Mouse (Mus musculus) hindbrain, embryonic 12.5 days (tissue): Measurements from ENCODE around the gene Gpr65. TPM values are rescaled to one million over a fixed set of nuclear protein-coding genes. Genes with fewer than 3 reads are reported as not detected.

Source experiments
- ATAC-seq: fragments of 200-750 bp; cut with Nextera tagmentation; 2 replicates; pipeline ENCODE4 v1.8.0; 2017; ENCODE audit warnings: moderate TSS enrichment; ENCODE audit not compliant: low FRiP score
- H3K27ac ChIP-seq: fragments of 300-500 bp; sonication (generic); 2 replicates; pipeline ENCODE4 v1.5.1; 2016; ENCODE audit warnings: mild to moderate bottlenecking
- H3K27me3 ChIP-seq: fragments of 300-500 bp; sonication (generic); 2 replicates; pipeline ENCODE4 v1.6.1; 2016; ENCODE audit warnings: mild to moderate bottlenecking
- H3K36me3 ChIP-seq: fragments of 300-500 bp; sonication (generic); 2 replicates; pipeline ENCODE4 v1.6.1; 2016; ENCODE audit warnings: mild to moderate bottlenecking
- H3K4me1 ChIP-seq: fragments of 300-500 bp; sonication (generic); 2 replicates; pipeline ENCODE4 v1.6.1; 2016
- H3K4me2 ChIP-seq: fragments of 300-500 bp; sonication (generic); replicated peaks from 2 replicates; pipeline ENCODE4 v1.6.1; 2016; ENCODE audit warnings: mild to moderate bottlenecking
- H3K4me3 ChIP-seq: fragments of 300-500 bp; sonication (generic); 2 replicates; pipeline ENCODE4 v1.5.1; 2016; ENCODE audit warnings: mild to moderate bottlenecking
- H3K9ac ChIP-seq: fragments of 300-500 bp; sonication (generic); 2 replicates; pipeline ENCODE4 v1.6.1; 2016; ENCODE audit warnings: mild to moderate bottlenecking, moderate library complexity
- H3K9me3 ChIP-seq: fragments of 300-500 bp; sonication (generic); replicated peaks from 2 replicates; pipeline ENCODE4 v1.6.1; 2016; ENCODE audit warnings: mild to moderate bottlenecking
- WGBS: fragments of 180-500 bp; shearing (Covaris S2); methylation state at CpG from one replicate; pipeline ENCODE4 v1.1.7; 2016; 5-methylcytosine and 5-hydroxymethylcytosine counted together
- polyA plus RNA-seq: library from polyadenylated mRNA; unstranded; fragments of >200 nt; fragmentation: Nextera tagmentation; extraction: Ambion mirVana; gene quantifications from 2 replicates; pipeline ENCODE4 v1.2.1, GENCODE M21; 2016

Gpr65 gene
- polyA plus RNA-seq, 1 experiment from 2014 or later = 0.43 TPM

DNA sequence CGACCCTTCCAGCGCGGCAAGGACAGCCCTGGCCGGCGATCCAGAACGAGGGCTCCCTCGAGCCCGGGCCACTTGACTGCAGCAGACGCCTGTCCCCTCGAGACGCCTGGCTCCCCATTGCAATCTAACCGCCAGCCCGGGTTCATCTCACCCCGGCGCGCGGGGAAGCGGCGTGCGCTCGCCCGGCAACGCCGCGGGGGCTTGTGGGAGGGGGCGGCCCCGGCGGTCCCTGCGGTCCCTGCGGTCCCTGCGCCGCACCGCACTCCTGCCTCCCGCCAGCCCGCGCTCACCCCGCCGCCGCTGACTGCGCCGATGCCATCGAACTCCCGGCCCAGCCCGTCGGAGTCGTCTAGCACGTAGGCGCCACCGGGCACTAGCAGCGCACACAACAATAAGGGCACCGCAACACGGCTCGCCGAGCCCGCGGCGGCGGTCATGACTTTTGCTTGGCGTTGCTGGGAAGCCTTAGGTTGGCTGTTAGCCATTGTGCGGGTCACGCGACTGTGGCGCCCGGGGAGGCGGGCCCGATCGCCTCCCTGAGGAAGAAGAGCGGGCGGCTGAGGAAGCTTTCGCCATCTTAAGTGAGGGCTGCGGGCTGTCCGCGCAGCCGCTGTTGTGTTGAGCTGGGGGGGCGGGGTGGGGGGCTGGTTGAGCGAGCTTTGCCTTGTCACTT, 9.5 kb upstream of the Gpr65 start, which contains the start of gene Galc:
Galc (minus strand) TSS at position 615 of the 673 bp plus-strand sequence.
- Histone ChIP-seq H3K4me3 (peak within 1 kb of the TSS; percentile 65), H3K4me1 (no peaks in the 10 kb centered on the region), H3K27ac (peak within 1 kb of the TSS; percentile 97), H3K4me2 (peak within 1 kb of the TSS; percentile 53), H3K9ac (peak within 1 kb of the TSS; percentile 83), H3K9me3 (no peaks in the 10 kb centered on the region), H3K36me3 (no peaks in the 10 kb centered on the region), H3K27me3 (no peaks in the 10 kb centered on the region)
- WGBS = under 1% methylated on average over 75 of the region's 76 CpGs
- peak; percentile 95 for ATAC-seq

DNA sequence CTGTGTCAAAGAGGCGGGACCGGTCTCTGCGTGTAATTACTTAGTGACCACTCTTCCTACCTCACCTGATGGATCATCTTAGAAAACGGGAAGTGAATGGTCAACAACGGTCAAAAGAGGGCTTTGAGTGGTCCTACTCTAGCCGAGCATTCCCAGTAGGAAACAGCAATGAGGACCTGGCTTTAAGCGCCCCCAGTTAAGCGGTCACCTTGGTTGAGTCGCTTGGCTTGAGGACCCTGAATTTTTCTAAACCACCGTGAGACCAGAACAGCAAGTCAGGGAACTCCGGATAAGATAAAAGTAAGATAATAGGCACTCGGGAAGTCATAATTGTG, 8.9 kb upstream of the Gpr65 start:
- Histone ChIP-seq H3K27me3 (no peaks in the 10 kb centered on the region), H3K36me3 (no peaks in the 10 kb centered on the region), H3K4me1 (no peaks in the 10 kb centered on the region), H3K9me3 (no peaks in the 10 kb centered on the region), H3K27ac (peak overlapping the region; percentile 97), H3K4me2 (peak overlapping the region; percentile 53), H3K9ac (peak overlapping the region; percentile 83), H3K4me3 (peak overlapping the region; percentile 65)
- ATAC-seq = peak; percentile 65
- WGBS = 7% methylated on average over 12 of the region's 12 CpGs

DNA sequence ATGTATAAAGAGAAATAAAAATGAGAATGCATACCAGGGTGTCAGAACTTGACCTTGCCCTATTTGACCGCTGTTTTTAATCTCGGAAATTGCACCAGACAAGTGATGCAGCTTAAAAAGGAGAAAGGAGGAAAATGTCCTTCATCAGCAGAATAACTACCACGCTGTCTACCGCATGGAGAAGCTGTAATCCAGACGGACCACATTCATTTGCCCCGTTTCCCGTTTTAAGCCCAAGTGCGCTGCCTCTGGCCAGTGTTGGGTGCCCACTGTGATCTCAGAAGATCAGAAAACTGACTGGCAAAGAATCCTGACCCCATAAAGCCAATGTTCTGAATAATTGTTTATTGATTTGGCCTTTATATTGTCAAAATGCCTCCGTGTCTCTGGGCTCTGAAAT, 2.7 kb upstream of the Gpr65 start:
- WGBS = 87% methylated on average over 9 of the region's 9 CpGs
- H3K27ac ChIP-seq = no peak overlapping the region
- ATAC-seq = no peak

DNA sequence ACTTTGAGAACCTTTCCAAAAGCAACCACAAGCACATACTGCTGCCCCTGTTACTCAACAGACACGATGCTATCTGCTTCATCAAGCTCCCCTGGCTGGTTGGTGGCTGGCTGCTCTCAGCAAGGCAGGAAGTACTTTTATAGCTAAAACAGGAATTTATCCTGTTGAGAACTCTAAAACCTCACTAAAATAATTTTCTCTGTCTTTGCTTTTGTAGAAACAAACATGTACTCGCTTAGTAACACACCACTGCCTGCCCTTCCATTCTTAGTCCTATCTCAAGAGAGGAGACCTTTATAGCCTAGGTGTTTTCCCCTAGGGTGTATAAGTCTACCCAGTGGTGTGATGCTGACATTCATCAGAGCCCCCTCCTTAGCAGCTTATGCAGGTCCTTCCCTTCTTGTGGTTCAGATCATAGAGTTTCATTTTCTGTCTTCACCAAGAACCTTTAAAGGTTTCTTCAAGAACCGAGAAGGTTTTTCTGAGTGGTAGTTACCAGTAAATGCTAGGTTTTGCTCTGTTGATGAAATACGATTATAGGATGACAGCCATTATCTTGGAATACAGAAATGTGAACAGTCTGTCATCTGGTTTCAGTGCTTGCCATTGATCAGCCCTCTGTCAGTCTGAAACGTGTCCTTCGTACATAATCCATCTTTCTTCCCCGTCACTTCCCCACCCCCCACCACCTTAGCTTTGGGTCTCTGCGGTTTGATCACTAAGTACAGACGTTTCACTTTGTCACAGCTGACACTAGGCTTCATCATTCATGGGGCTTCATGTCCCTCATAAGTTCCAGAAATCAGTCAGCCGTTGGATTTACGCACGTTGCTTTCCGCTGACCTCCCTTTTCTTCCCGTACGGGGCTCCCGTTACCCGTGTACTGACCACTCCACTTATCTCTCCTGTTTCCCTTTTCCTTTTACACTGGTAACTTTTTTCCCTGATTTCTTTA, 1.6 kb downstream of the Gpr65 start:
- Histone ChIP-seq H3K9me3 (no peaks in the 10 kb centered on the region), H3K27me3 (no peaks in the 10 kb centered on the region), H3K9ac (no peak overlapping the region), H3K4me2 (no peak overlapping the region; the same call in 1 of the 2 replicates), H3K27ac (no peak overlapping the region), H3K4me1 (no peaks in the 10 kb centered on the region), H3K36me3 (no peaks in the 10 kb centered on the region), H3K4me3 (no peak overlapping the region)
- 68% methylated on average over 17 of the region's 17 CpGs for WGBS
- ATAC-seq = no peak

More for the DNA sequence above, 2.7 kb upstream of the Gpr65 start:
- Histone ChIP-seq H3K4me1 (no peaks in the 10 kb centered on the region), H3K27me3 (no peaks in the 10 kb centered on the region), H3K9me3 (no peaks in the 10 kb centered on the region), H3K36me3 (no peaks in the 10 kb centered on the region), H3K9ac (no peak overlapping the region), H3K4me2 (no peak overlapping the region), H3K4me3 (no peak overlapping the region)

DNA sequence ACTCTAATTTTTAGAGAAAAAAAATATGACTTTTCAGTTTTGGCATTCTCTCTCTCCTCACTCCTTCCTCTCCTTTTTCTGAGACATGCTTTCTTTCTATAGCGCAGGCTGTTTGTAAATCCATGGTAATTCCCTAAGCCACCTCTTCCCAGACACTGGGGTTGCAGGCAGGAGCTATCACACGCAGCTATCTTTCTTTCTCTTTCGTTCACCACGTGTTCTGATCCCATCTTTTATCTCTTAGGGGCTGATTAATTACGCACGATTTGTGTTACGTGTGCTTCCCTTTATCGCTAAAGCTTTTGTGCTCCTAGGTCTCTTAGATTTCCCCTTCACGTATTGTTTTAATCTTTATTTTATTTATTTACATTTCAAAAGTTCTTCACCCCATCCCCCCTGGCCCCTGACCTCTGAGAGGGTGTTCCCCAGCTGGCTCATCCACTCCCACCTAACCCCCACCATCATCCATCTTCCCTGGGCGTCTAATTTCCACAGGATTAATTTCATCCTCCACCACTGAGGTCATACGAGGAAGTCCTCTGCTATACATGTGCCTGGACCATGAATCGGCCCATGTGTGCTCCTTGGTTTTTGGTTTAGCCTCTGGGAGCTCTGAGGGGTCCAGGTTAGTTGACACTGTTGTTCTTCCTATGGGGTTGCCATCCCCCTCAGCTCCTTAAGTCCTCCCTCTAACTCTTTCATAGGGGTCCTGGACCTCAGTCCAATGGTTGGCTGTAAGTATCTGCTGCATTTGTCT, 2.6 kb downstream of the Gpr65 start:
- Histone ChIP-seq H3K27me3 (no peaks in the 10 kb centered on the region), H3K4me1 (no peaks in the 10 kb centered on the region), H3K36me3 (no peaks in the 10 kb centered on the region), H3K4me3 (no peak overlapping the region), H3K27ac (no peak overlapping the region), H3K9me3 (no peaks in the 10 kb centered on the region), H3K4me2 (no peak overlapping the region), H3K9ac (no peak overlapping the region)
- ATAC-seq = no peak
- WGBS = 46% methylated on average over 12 of the region's 12 CpGs

DNA sequence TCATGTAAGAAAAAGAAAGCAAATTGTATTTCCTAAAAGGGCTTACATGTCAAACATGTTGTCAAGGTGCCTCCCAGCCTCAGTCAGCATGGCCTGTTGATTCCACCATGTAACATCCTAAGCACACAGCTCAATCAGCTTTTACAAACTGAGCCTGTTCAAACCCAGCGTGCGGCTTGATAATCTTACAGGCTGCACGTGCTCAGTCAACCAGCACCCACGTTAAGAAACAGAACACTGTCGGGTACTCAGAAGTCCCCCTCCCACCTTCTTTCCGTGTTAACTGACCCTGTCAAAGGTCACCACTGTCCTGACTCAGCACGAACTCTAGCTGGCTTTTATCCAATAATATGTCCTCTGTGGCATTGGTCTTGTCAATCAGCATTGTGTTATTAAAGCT, 4.0 kb downstream of the Gpr65 start:
- no peak for ATAC-seq
- no peaks in the 10 kb centered on the region for H3K27me3 ChIP-seq

DNA sequence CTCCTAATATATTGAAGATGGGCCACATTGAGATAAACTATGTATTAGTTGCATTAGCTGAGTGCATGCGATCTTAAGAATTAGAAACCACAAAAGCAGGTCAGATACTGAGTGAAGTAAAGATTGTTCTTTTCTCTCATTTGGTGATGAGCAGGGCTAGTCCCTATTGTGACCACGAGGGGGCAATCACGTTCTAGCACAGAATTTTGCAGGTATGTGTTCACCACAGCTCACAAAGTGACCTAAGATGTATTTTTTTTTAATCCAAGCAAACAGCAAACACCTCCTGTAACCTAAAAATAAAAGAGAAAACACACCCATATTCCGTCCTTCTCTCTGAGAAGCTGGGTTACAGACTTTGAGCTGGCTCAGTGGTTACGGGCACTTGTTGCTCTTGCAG, 12.1 kb downstream of the Gpr65 start:
- no peak for ATAC-seq

More for the DNA sequence above, 4.0 kb downstream of the Gpr65 start:
- Histone ChIP-seq H3K9ac (no peak overlapping the region), H3K4me1 (no peaks in the 10 kb centered on the region), H3K4me3 (no peak overlapping the region), H3K27ac (no peak overlapping the region), H3K36me3 (no peaks in the 10 kb centered on the region), H3K4me2 (no peak overlapping the region), H3K9me3 (no peaks in the 10 kb centered on the region)
- WGBS = 48% methylated on average over 7 of the region's 7 CpGs

DNA sequence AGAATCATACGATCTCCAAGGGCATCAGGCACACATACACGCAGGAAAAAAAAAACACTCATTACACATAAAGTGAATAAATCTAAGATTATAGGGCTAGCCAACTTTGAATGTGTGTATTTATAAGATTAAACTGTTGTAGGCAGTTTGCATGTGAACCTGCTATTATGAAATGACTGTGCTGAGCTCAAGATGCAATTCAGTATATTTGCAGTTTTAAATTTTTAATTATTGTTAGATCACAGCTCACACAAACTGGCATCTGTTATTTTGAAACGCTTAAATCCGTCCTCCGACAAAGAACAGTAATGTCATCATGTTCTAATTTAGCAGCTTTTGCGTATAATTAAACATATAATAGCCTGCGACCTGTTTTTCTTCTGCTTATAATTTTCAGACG, 12.6 kb downstream of the Gpr65 start:
- H3K27ac ChIP-seq = no peak overlapping the region
- no peaks in the 10 kb centered on the region for H3K9me3 ChIP-seq
- H3K4me2 ChIP-seq = no peak overlapping the region
- no peak for ATAC-seq
- 78% methylated on average over 8 of the region's 8 CpGs for WGBS
- H3K9ac ChIP-seq = no peak overlapping the region
- no peaks in the 10 kb centered on the region for H3K36me3 ChIP-seq
- H3K4me3 ChIP-seq = no peak overlapping the region
- no peaks in the 10 kb centered on the region for H3K27me3 ChIP-seq
- H3K4me1 ChIP-seq = no peaks in the 10 kb centered on the region

More for the DNA sequence above, 12.1 kb downstream of the Gpr65 start:
- H3K27ac ChIP-seq = no peak overlapping the region
- no peaks in the 10 kb centered on the region for H3K9me3 ChIP-seq
- no peaks in the 10 kb centered on the region for H3K4me1 ChIP-seq
- no peak overlapping the region for H3K9ac ChIP-seq
- H3K27me3 ChIP-seq = no peaks in the 10 kb centered on the region
- H3K36me3 ChIP-seq = no peaks in the 10 kb centered on the region
- 32% methylated on average over 5 of the region's 5 CpGs for WGBS
- H3K4me2 ChIP-seq = no peak overlapping the region
- no peak overlapping the region for H3K4me3 ChIP-seq

DNA sequence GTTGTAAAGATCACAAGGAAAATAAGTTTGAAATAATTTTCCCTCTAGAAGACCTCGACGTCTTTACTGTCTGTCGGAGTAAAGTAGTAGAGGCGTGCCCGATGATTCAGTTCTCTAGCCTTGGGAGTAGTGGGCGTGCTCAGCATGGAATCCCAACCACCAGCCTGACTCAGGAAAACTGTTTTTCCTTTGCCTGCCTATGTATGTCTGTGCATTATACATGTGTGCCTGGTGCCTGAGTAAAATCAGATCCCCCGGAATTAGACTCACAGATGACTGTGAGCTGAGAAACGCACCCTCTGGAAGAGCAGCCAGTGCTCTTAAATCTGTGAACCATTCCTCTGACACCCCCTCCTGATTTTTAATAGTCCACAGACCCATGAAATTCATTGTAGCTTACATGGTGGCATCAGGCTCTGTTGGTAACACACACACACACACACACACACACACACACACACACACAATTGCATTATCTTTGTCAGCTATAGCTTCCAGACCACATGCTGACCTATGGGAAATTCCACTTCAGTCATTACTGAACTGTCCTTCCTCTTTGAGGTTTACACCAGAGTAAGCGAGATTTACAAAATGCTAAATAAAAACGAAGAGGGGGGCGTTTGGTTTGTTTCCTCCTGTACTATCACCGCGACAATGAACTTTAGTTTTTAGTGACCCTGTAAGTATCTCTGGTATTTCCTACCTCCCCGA, 14.5 kb downstream of the Gpr65 start:
- Histone ChIP-seq H3K4me3 (no peak overlapping the region), H3K36me3 (no peaks in the 10 kb centered on the region), H3K27ac (no peak overlapping the region), H3K4me2 (no peak overlapping the region), H3K27me3 (no peaks in the 10 kb centered on the region), H3K9ac (no peak overlapping the region), H3K4me1 (no peaks in the 10 kb centered on the region), H3K9me3 (no peaks in the 10 kb centered on the region)
- 82% methylated on average over 14 of the region's 14 CpGs for WGBS
- ATAC-seq = no peak

DNA sequence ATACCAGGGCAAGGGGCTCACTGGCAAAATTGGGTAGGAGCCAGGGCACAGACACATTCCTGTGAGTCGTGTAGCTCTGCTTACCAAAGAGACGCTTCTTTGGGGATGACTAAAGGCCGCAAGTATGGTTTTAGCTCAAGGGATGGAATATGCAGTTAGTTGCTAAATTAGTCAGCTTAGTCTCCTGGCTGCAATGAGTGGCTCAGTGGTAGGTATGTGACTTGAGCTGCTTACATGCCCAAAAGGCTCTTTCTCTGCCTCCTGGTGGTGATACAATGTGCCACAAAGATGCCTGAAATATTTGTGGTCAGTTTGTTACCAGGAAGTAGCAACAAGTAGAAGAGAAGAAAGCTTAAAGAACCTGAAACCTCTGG, 15.0 kb downstream of the Gpr65 start:
- H3K27me3 ChIP-seq = no peaks in the 10 kb centered on the region
- H3K9me3 ChIP-seq = no peaks in the 10 kb centered on the region
- H3K36me3 ChIP-seq = no peaks in the 10 kb centered on the region
- no peak overlapping the region for H3K27ac ChIP-seq
- ATAC-seq = no peak
- 73% methylated on average over 3 of the region's 3 CpGs for WGBS
- H3K4me2 ChIP-seq = no peak overlapping the region
- H3K4me3 ChIP-seq = no peak overlapping the region
- no peak overlapping the region for H3K9ac ChIP-seq
- no peaks in the 10 kb centered on the region for H3K4me1 ChIP-seq

DNA sequence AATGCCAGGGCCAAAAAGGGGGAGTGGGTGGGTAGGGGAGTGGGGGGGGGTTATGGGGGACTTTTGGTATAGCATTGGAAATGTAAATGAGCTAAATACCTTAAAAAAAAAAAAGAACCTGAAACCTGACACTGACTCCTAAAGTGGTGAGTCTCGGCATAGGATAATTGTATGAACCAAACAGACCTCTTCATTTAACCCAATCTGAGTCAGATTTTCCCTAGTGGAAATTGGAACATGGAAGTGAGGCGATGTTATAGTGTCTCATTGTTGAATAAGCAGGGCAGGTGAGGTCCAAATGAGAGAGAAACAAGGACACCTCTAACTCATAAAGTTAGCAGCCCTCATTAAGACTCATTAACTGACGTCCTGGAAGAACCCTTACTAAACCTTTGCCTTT, 16.0 kb downstream of the Gpr65 start:
- Histone ChIP-seq H3K27ac (no peak overlapping the region), H3K4me1 (no peaks in the 10 kb centered on the region), H3K27me3 (no peaks in the 10 kb centered on the region), H3K4me3 (no peak overlapping the region), H3K36me3 (no peaks in the 10 kb centered on the region), H3K4me2 (no peak overlapping the region), H3K9me3 (no peaks in the 10 kb centered on the region), H3K9ac (no peak overlapping the region)
- ATAC-seq = no peak
- 78% methylated on average over 3 of the region's 3 CpGs for WGBS

DNA sequence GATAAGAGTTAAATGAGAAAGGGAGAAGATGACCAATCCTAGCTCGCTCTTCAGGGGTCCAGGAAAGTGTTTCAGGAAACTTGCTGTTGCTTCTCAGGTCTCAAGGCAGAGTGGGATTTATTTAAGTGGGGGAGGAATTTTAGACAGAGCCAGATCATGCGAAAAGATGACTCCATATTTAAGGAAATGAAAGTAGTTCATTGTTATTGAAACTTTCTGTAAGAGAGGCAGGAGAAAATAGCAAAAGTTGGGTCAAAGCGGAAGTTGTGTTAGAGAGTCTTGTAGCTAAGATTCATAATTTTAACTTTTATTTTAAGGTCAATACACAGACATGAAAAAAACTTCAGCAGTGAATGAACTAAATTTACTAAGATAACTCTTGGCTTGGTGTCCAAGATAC, 22.0 kb downstream of the Gpr65 start:
- Histone ChIP-seq H3K4me3 (no peak overlapping the region), H3K4me1 (no peaks in the 10 kb centered on the region), H3K9ac (no peak overlapping the region), H3K27ac (no peak overlapping the region), H3K4me2 (no peak overlapping the region), H3K27me3 (no peaks in the 10 kb centered on the region), H3K36me3 (no peaks in the 10 kb centered on the region), H3K9me3 (no peaks in the 10 kb centered on the region)
- WGBS = 85% methylated on average over 3 of the region's 3 CpGs
- ATAC-seq = no peak
